Mouse (Mus musculus): ENCODE results near the gene Ces2g.
A peak's percentile ranks its signal among the peaks of the same experiment; 100 is the strongest.

Gene Ces2g

DNA sequence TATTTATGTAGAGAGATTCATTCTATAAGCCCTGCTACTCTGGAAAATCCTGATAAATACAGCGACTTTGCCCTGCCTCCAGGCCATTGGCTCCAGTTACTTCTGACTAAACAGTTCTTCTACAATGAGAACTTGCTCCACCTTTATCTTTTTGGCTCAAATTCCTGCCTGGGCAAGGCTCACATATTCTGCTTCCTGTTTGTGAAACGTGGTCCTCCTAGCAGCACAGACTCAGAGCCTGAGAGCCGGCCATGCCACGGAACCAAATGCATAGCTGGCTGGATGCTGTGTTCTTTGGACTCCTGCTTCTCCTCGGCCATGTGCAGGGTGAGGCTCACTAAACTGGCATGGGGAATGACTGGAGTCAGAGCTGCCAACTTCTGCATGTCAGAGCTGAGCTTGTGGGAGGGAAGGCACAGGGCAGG lies at the start of gene Ces2g:
Gene Ces2g, plus strand, starts transcription at position 182 of the 425 bp plus-strand sequence.
- peak; percentile 96 for DNase-seq

GRCm38 (mm10) chr8:104925972-104926596 lies 35.4 kb upstream of the Ces2g start, which contains the start of gene Ces2e:
Gene Ces2e, plus strand, starts transcription at chr8:104926260.
- peak; percentile 80 for DNase-seq

- DNase-seq = peak; percentile 30
Measured at GRCm38 (mm10) chr8:104927301-104927700, 34.2 kb upstream of the Ces2g start.

- DNase-seq = no peak
Measured at GRCm38 (mm10) chr8:104944665-104945064, 16.9 kb upstream of the Ces2g start.

DNA sequence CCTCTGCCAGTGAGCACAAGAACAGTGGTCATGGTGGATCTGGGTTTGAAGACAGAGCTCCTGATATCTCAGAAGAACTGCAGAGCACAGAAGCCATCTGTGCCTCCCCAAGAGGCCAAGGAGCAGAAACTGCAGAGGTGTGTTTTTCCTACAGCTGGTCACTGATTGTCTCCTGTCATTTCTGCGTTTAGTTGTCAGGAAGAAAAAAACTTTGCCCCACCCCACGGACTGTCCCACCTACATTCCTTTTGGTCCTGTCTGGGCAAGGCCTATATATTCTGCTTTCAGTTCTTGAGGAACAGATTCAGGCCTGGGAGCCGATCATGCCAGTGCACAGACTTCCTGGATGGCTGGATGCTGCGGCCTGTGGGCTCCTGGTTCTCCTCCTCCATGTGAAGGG lies 14.5 kb upstream of the Ces2g start, which contains the start of gene Ces2f:
Gene Ces2f, plus strand, starts transcription at position 301 of the 400 bp plus-strand sequence.
- DNase-seq = no peak

DNA sequence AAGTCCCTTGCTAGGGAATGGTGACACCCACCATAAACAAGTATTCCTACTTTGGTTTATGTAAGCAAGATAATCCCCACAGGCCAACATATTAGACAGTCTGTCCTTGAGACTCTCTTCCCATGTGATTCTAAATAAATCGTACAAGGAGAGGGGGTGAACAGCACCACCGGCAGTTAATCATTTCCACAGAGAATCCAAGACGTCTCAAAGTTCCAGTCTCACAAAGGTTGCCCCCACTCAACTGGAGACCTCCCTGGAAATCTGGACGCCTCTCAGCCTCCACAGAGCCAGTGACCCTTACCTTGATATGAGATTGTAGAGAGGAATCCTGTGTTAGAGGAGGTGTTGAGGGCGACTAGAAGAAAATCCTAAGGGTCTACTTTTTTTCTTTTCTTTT lies 12.5 kb upstream of the Ces2g start:
- DNase-seq = no peak

DNA sequence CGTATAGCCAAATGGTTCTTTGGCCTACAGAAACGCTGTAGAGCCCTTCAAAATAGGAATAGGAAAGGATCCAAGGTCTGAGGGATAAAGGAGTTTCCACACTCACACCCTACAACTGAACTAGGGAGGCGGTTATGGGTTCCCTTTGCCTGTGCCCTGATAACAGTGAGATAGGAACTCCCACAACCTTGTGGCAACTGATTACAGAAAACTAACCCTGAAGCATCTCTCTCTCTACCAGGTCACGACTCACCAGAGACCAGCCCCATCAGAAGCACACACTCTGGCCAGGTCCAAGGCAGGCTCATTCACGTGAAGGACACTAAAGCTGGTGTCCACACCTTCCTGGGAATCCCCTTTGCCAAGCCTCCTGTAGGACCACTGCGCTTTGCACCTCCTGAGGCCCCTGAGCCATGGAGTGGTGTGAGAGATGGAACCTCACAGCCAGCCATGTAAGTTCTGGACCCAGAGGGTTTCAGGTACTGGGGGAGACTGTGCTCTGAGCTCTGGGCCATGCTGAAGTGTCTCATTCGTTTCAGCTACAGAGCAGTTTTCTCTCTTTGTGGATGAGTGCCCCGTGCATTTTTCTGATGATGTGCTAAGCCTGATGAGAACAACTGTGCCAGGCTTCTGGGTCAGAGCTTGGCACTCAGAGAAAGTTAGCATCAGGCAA lies 847 bp downstream of the Ces2g start:
- DNase-seq = peak; percentile 79

DNA sequence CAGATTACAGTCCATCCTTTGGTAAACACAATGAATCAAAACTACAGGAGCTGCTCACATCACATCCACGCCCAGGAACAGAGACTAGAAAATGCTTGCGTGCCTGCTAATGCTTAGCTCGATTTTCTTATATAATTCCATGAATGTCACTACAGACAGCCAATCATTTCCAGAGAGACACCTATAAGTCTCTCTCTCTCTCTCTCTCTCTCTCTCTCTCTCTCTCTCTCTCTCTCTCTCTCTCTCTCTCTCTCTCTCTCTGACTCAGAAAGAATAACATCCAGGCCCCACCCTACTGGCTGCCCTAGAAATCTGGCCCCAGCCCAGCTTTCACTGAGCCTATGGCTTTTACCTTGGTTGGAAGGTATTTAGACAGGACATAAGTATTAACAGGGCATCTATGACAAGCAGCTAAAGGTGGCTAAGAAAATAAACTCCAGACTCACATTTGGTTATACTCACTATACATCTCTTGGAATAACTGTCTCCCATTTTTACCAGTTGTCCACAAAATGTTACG lies 1.9 kb downstream of the Ces2g start:
- DNase-seq = no peak

- peak; percentile 67 for DNase-seq
Measured at GRCm38 (mm10) chr8:104984126-104984525, 22.6 kb downstream of the Ces2g start.

DNA sequence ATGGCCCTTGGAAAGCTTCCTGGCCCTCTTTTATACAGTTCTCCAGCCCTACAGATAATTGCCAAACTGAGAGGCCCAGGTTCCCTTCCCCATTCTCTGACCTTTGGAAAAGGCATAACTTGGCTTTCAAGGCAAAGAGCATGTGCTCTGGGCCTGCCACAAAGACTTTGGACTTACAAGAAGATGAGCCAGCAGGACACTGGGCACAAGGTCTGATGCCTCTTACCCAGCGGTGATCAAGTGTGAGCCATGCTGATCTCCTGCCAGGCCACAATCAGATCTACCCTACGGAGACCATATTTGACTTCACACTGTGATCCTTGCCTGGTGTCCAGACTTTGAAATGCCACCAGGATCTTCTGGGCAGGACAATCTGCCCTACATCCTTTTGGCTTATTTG lies 23.4 kb downstream of the Ces2g start:
- peak; percentile 81 for DNase-seq

DNA sequence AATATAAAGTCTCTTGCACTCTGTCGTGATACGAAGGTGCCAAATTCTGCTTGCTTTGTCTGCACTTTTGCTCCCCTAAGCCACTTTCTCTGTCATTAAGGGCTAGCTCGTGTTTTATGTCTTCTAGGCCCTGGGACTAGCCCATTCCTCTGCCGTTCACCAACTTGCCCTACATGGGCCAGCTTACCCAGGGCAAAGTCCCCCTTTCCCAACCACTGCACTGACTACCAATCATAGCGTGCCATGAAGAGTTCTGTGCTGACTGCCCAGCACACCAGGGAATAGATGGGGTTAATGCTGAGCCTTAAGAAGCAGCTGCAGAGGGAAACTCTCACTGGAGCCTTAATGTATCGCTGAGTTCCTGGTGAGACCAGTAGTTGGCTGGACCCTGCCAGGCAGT lies 36.7 kb downstream of the Ces2g start:
- DNase-seq = peak; percentile 37

DNA sequence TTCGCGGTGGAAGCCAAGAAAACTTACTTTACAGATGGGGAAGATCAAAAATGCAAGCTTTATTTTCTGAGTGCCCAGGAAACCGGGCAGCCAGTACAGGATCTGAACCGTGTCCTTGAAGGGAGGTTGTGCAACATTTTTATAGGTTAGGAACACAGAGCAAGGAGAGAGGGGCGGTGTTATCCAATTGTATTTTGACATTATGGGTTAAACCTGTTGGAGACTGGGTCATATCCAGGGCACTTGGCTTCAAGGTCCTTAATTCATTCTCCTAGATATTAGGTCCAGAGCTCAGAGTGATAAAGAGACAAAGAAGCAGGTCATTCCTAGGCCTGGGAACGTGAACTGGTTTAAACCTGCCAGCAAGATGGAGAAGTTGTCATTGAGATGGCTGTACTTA lies 37.7 kb downstream of the Ces2g start:
- DNase-seq = peak; percentile 40

DNA sequence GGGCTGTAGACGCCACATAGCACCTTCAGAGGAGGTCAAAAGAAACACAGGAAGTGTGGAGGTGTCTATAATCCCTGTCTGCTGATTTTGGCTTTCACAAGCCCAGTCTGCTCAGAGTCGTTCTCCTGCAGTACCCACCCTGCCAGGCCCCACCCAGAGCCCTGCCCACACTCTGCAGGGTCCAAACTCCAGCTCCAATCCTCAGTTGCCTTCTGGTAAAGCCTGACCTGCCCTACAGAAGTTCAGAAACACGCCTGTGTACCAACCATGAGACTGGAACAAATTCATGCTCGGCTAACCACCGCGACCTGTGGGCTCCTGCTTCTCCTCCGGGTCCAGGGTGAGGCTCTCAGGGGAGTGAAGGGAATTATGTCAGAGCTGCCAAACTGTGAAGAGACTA lies 39.1 kb downstream of the Ces2g start, which contains the start of gene Ces2h:
Gene Ces2h, plus strand, starts transcription at position 268 of the 400 bp plus-strand sequence.
- peak; percentile 58 for DNase-seq

DNA sequence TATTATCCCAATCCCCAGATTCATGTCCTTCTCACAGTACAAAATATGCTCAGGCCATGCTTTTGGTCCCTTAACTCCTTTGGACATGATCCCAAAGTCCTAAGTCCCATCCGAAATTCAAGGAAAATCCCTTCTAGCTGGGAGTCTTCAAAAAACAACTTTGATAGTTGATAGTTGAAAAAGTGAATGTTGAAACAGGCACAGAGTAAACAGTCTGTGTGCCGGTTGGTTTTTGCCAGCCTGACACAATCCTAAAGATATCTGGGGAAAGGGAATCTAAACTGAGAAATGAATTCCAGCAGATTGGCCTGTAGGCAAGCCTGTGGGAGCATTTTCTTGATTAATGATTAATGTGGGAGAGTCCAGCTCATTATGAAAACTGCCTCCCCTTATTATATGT lies 48.5 kb downstream of the Ces2g start:
- no peak for DNase-seq

- DNase-seq = peak; percentile 68
Measured at GRCm38 (mm10) chr8:105011136-105011535, 49.6 kb downstream of the Ces2g start.

DNA sequence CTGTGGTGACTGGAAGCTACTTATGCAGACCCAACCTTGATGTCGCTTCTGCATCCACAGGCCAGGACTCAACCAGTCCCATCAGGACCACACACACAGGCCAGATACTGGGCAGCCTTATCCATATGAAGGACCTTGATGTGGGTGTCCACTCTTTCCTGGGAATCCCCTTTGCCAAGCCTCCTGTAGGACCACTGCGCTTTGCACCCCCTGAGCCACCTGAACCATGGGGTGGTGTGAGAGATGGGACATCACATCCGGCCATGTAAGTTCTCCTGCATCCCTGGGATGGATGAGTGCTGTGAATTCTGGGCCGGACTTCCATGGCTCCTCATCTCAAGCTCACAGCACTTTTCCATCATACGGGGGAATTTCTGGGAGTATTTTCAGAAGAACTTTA lies 52.9 kb downstream of the Ces2g start:
- DNase-seq = peak; percentile 83
